Mouse (Mus musculus): Measurements from ENCODE around the gene Gprin1. TPM values are rescaled to one million over a fixed set of nuclear protein-coding genes. Genes with fewer than 3 reads are reported as not detected.
A peak's percentile ranks its signal among the peaks of the same experiment; 100 is the strongest.
"Not testable (repeated sequence)": the region's sequence is repeated elsewhere in the genome, so short reads cannot be mapped to it uniquely, and the experiment has no call there.

The Gprin1 gene
- total and polyA plus RNA-seq, 2 experiments from 2014 or later: 23.0 to 170 TPM

DNA sequence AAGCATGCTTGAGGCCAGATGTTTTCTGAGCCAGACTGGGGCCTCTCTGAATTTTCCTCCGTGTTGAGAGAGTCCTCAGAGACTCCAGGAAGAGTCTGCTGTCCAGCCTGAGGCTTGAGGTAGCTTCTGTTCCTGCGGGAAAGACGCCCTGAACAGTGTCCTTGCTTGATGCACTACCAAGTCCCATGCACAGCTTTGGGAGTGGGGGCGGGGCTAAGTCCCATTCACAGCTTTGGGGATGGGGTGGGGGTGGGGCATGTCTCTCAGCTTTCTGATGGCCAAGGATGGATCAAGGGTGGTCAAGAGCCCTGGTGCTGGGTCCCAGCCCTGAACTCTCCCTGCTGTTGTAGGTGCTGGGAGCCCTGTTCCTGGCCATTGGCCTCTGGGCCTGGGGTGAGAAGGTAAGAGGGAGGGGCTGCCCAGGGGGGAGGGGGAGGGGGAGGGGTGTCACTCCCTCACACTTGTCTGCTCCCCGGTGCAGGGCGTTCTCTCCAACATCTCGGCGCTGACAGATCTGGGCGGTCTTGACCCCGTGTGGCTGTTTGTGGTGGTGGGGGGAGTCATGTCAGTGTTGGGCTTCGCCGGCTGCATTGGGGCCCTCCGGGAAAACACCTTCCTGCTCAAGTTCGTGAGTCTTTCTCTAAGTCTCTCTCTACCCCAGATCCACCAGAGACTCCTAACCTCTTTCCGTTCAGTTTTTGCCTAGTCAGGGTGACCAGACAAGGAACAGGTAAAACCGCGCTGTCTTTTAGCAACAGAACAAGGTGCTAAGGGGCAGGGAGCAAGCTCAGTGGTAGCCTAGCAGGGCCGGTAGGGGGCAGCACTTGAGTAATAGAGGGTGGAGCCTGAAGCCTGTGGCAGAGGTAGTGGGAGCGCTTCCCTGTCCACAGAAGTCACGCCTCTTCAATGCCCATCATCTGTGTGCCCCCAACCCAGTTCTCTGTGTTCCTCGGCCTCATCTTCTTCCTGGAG lies 42.9 kb upstream of the Gprin1 start:
- H3K36me3 ChIP-seq (ENCODE audit: insufficient read depth, low read length): no peaks in the 10 kb centered on the region; the same call in 1 of the 2 replicates
- no peak overlapping the region for H3K9ac ChIP-seq (replicated peaks; ENCODE audit: low read length, poor library complexity, severe bottlenecking)
- no peaks in the 10 kb centered on the region for H3K27me3 ChIP-seq (ENCODE audit: insufficient read depth, low read length)
- no peak for DNase-seq (ENCODE audit: low spot score)
- H3K9me3 ChIP-seq (ENCODE audit: low read length): no peaks in the 10 kb centered on the region
- no peak overlapping the region for H3K4me2 ChIP-seq (ENCODE audit: low read depth, low read length, poor library complexity, severe bottlenecking)
- no peak for ATAC-seq (ENCODE audit: low FRiP score)
- peak; percentile 43 for TF ChIP-seq CTCF (IDR thresholded peaks at IDR 0.05)
- peaks cover 4% of the 10 kb centered on the region; the same call in 1 of the 2 replicates for H3K4me1 ChIP-seq (ENCODE audit: insufficient read depth, low read length)
- H3K4me3 ChIP-seq (ENCODE audit: low read depth, low read length): no peak overlapping the region
- WGBS: 23% methylated on average over 21 of the region's 21 CpGs
- no peak overlapping the region for H3K27ac ChIP-seq (ENCODE audit: low read depth, low read length)

DNA sequence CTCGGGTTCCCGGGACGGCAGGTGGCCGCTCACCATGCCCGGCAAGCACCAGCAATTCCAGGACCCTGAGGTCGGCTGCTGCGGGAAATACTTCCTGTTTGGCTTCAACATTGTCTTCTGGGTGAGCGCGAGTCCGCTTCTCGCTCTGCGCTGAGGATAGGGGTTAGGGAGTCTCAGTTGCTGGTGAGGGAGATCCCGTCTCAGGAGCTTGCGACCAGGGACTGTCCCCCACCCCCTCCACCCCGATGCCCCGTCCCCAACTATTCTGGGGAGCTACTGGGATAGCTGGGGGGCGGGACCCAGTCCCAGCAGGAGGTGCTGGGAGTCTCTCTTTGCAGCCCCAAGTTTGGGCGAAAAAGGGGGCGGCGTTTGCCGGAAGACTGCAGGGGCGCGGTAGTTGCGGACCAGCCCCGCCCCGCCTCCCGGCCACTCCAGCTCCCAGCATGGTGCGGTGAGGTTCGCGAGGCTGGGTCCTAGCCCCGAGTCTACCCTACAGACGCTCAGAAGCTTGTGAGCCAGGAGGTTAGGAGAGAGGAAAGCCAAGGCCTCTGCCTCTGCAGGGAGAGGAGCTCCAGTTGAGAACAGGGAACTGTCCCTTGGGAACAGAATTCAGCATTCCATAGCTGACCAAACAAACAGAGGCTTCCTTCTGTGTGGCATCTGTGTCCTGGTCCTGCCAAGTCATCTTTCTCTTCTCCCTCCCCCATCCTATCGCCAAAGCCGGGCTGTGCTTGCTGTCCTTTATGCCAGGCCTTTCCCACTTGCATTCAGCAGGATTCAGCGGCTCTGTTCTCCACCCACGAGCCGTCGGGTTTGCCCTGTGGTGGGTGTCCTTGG lies 40.1 kb upstream of the Gprin1 start:
- TF ChIP-seq CTCF (IDR thresholded peaks at IDR 0.05): no peak
- Histone ChIP-seq H3K27me3 (ENCODE audit: insufficient read depth, low read length) (no peaks in the 10 kb centered on the region), H3K36me3 (ENCODE audit: insufficient read depth, low read length) (no peaks in the 10 kb centered on the region; the same call in 1 of the 2 replicates), H3K4me3 (ENCODE audit: low read depth, low read length) (peak overlapping the region; percentile 59), H3K4me2 (ENCODE audit: low read depth, low read length, poor library complexity, severe bottlenecking) (peak overlapping the region; percentile 98), H3K27ac (ENCODE audit: low read depth, low read length) (peak overlapping the region; percentile 19; the same call in 1 of the 2 replicates), H3K9ac (replicated peaks; ENCODE audit: low read length, poor library complexity, severe bottlenecking) (peak overlapping the region; percentile 66), H3K4me1 (ENCODE audit: insufficient read depth, low read length) (peaks cover 4% of the 10 kb centered on the region; the same call in 1 of the 2 replicates), H3K9me3 (ENCODE audit: low read length) (no peaks in the 10 kb centered on the region)
- DNase-seq (ENCODE audit: low spot score) (peak; percentile 61), ATAC-seq (ENCODE audit: low FRiP score) (peak; percentile 17; the same call in 1 of the 2 replicates)
- 2% methylated on average over 38 of the region's 38 CpGs for WGBS

DNA sequence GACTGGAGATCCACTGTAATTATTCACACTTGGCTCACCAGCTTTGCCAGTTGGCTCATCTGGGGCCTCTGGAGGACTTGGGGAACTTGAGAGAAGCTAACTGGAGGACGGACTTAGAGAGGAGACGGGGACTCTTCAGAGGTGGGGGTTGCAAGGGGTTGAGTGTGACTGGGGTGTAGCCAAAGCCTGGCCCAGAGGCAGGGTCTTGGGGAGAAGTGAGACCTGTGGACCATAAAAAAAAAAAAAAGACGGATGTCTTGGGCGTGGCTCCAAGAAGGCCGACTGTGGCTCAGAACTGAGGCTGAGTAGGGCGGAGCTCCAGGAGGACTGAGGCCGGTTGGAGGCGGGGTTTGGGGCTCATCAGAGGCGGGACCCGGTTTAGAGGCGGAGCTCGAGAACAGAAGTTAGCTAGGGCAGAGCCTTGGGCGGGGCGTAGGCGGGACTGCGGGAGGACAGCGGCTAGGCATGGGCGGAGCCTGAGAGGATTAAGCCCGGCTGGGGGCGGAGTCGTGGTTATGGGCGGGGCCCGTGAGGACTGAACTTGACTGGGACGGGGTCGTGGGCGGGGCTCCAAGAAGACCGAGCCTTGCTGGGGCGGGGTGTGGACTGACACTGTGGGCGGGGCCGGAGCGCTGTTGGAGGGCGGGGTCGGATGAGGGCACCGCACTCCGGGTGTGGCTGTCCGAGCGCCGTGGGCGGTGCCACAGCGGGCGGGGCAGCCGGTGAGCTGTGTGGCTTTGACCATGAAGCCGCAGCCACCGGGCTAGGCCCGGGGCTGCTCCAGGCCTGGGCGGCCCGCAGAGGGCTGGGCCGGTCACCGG lies 39.3 kb upstream of the Gprin1 start, which contains the start of gene Tspan17:
Gene Tspan17, plus strand, starts transcription at position 638 of the 821 bp plus-strand sequence.
- DNase-seq (ENCODE audit: low spot score) (peak; percentile 94), ATAC-seq (ENCODE audit: low FRiP score) (peak; percentile 73)
- 3% methylated on average over 43 of the region's 49 CpGs for WGBS
- no peak for TF ChIP-seq CTCF (IDR thresholded peaks at IDR 0.05)
- Histone ChIP-seq H3K36me3 (ENCODE audit: insufficient read depth, low read length) (no peaks in the 10 kb centered on the region), H3K9me3 (ENCODE audit: low read length) (no peaks in the 10 kb centered on the region), H3K9ac (replicated peaks; ENCODE audit: low read length, poor library complexity, severe bottlenecking) (peak within 1 kb of the TSS; percentile 66), H3K4me1 (ENCODE audit: insufficient read depth, low read length) (peaks cover 4% of the 10 kb centered on the region; the same call in 1 of the 2 replicates), H3K4me3 (ENCODE audit: low read depth, low read length) (peak within 1 kb of the TSS; percentile 59), H3K27ac (ENCODE audit: low read depth, low read length) (peak within 1 kb of the TSS; percentile 19; the same call in 1 of the 2 replicates), H3K4me2 (ENCODE audit: low read depth, low read length, poor library complexity, severe bottlenecking) (peak within 1 kb of the TSS; percentile 98), H3K27me3 (ENCODE audit: insufficient read depth, low read length) (no peaks in the 10 kb centered on the region)

DNA sequence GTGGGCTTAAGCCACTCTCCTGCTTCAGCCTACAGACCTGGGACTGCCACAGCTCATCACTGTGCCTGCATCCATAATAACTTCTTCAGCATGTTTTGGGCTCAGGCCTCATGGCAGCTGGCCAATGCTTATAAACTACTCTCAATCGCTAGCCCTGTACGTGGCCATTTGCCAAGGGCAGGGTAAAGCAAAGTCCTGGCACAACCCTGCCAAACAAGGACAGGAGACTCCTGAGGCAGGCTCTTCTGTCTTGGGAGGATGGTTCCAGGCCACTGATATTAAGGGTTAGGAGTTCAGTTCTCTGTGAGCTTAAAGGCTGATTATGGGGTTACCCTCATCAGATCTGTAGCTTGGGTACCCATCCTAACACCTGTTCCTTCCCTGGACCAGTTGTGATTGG lies 37.9 kb upstream of the Gprin1 start:
- 49% methylated on average over 2 of the region's 2 CpGs for WGBS
- H3K27me3 ChIP-seq (ENCODE audit: insufficient read depth, low read length): not testable (repeated sequence)

DNA sequence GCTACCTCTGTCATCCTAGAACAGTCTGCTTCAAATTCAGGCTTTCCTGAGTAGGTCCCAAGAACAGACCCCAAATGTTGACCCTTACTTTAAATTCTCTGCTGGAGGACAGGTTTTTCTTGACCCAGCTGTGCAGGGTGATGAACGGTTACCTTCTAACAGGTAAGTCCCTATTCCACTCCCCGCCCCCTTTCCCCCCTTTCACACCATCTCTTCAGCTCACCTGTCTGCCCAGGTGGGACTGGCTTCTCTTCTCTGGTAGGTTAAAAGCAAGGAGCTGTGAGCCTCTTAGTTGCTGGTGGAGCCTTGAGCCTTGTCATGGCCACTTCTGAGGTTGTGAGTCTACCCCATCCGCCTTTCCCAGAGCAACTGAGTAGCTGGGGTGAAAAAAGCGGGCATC lies 34.0 kb upstream of the Gprin1 start, which contains the start of gene Eif4e1b:
Gene Eif4e1b, plus strand, starts transcription at position 301 of the 400 bp plus-strand sequence.
- Histone ChIP-seq H3K9ac (replicated peaks; ENCODE audit: low read length, poor library complexity, severe bottlenecking) (no peak within 1 kb of the TSS), H3K27ac (ENCODE audit: low read depth, low read length) (no peak within 1 kb of the TSS), H3K9me3 (ENCODE audit: low read length) (no peaks in the 10 kb centered on the region), H3K4me2 (ENCODE audit: low read depth, low read length, poor library complexity, severe bottlenecking) (no peak within 1 kb of the TSS), H3K27me3 (ENCODE audit: insufficient read depth, low read length) (no peaks in the 10 kb centered on the region), H3K4me1 (ENCODE audit: insufficient read depth, low read length) (no peaks in the 10 kb centered on the region), H3K4me3 (ENCODE audit: low read depth, low read length) (no peak within 1 kb of the TSS), H3K36me3 (ENCODE audit: insufficient read depth, low read length) (no peaks in the 10 kb centered on the region)
- no peak for DNase-seq (ENCODE audit: low spot score)
- TF ChIP-seq CTCF (IDR thresholded peaks at IDR 0.05): no peak
- ATAC-seq (ENCODE audit: low FRiP score): no peak
- WGBS: 92% methylated on average over 4 of the region's 4 CpGs

More for the DNA sequence above, 37.9 kb upstream of the Gprin1 start:
- H3K36me3 ChIP-seq (ENCODE audit: insufficient read depth, low read length); H3K4me3 ChIP-seq (ENCODE audit: low read depth, low read length); DNase-seq (ENCODE audit: low spot score); ATAC-seq (ENCODE audit: low FRiP score); H3K4me2 ChIP-seq (ENCODE audit: low read depth, low read length, poor library complexity, severe bottlenecking); H3K9me3 ChIP-seq (ENCODE audit: low read length); H3K27ac ChIP-seq (ENCODE audit: low read depth, low read length); H3K4me1 ChIP-seq (ENCODE audit: insufficient read depth, low read length); H3K9ac ChIP-seq (replicated peaks; ENCODE audit: low read length, poor library complexity, severe bottlenecking): not testable (repeated sequence)

Data from midbrain, postnatal 0 days (tissue).